Comparison of ENCODE assay signal across 21 mouse cellular contexts in the genomic region with DNA sequence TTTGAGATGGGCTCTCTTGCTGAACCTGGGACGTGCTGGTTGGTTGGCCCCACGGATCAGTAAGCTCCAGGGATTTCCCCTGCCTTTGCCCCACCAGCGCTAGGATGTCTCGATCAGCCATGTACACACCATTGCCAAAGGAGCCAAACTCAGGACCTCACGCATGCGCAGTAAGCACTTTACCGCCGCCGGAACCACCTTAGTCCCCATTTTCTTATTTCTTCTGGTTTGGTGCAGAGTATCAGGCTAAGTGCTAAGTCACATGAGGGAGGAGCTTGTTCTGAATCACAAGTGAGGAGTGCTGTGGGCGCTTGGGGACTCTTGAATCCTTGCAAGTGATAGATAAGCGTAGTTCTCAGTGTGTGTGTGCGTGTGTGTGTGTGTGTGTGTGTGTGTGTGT. TPM values are rescaled to one million over a fixed set of nuclear protein-coding genes. Genes with fewer than 3 reads are reported as not detected.
A peak's percentile ranks its signal among the peaks of the same experiment; 100 is the strongest.
DNase-seq lines count a peak whose midpoint lies in the region; ATAC-seq and TF ChIP-seq lines count a peak whose summit lies in the region.
"Had no signal": no experiment of that assay in that cellular context is flagged by ENCODE, and none has a peak within 500 bp of the region (broad histone marks: within the 10 kb centered on the region; RNA-seq: fewer than 3 reads in every experiment).

No protein-coding gene starts in this region.

- H3K27me3 ChIP-seq in heart, embryonic 10.5 days (ENCODE audit: insufficient read depth, poor library complexity, severe bottlenecking), result peaks cover 29% of the 10 kb centered on the region
- H3K27me3 ChIP-seq in ES-Bruce4 (ENCODE audit: control insufficient read depth, insufficient read depth, low read length, poor library complexity, severe bottlenecking), result no peaks in the 10 kb centered on the region
- peaks cover 12% of the 10 kb centered on the region for H3K27me3 ChIP-seq in hindbrain, embryonic 13.5 days
- H3K27me3 ChIP-seq: hindbrain, embryonic 15.5 days had no signal

- H3K9ac ChIP-seq in ES-Bruce4 (ENCODE audit: low read depth, poor library complexity, severe bottlenecking), result peak overlapping the region; percentile 17; the same call in 1 of the 2 replicates
- no peak overlapping the region for H3K9ac ChIP-seq in hindbrain, embryonic 13.5 days
- H3K9ac ChIP-seq: forebrain, embryonic 15.5 days; hindbrain, embryonic 15.5 days; kidney, embryonic 15.5 days; liver, postnatal 0 days had no signal

- peak; percentile 60; the same call in 1 of the 2 replicates for ATAC-seq in megakaryocyte-erythroid progenitor cell, adult 5-6 weeks (replicated peaks; ENCODE audit: low FRiP score, low TSS enrichment, poor library complexity, severe bottlenecking)
- ATAC-seq in hindbrain, embryonic 13.5 days (ENCODE audit: low FRiP score), result no peak
- ATAC-seq: forebrain, embryonic 15.5 days; intestine, embryonic 16.5 days; liver, postnatal 0 days had no signal

- H3K4me3 ChIP-seq in heart, embryonic 10.5 days, result no peak overlapping the region
- peak overlapping the region; percentile 17 for H3K4me3 ChIP-seq in ES-Bruce4 (ENCODE audit: low read depth, low read length)
- no peak overlapping the region for H3K4me3 ChIP-seq in hindbrain, embryonic 13.5 days
- H3K4me3 ChIP-seq: forebrain, embryonic 15.5 days; hindbrain, embryonic 15.5 days; kidney, embryonic 15.5 days; layer of hippocampus, adult 2 months; limb, embryonic 10.5 days; megakaryocyte, embryonic 14.5 days had no signal

- H3K36me3 ChIP-seq in heart, embryonic 10.5 days, result no peaks in the 10 kb centered on the region
- H3K36me3 ChIP-seq in ES-Bruce4 (ENCODE audit: control insufficient read depth, insufficient read depth, low read length, poor library complexity, severe bottlenecking), result no peaks in the 10 kb centered on the region
- no peaks in the 10 kb centered on the region for H3K36me3 ChIP-seq in hindbrain, embryonic 13.5 days
- H3K36me3 ChIP-seq: forebrain, embryonic 15.5 days; G1E; hindbrain, embryonic 15.5 days; kidney, embryonic 15.5 days; limb, embryonic 10.5 days had no signal

- TF ChIP-seq CTCF in ES-Bruce4 (IDR thresholded peaks at IDR 0.05; ENCODE audit: low read depth, low read length), result no peak

- no peaks in the 10 kb centered on the region for H3K9me3 ChIP-seq in heart, embryonic 10.5 days
- H3K9me3 ChIP-seq in ES-Bruce4 (replicated peaks; ENCODE audit: control insufficient read depth, insufficient read depth, low read length, poor library complexity, severe bottlenecking), result no peaks in the 10 kb centered on the region
- no peaks in the 10 kb centered on the region for H3K9me3 ChIP-seq in hindbrain, embryonic 13.5 days
- H3K9me3 ChIP-seq: forebrain, embryonic 15.5 days; hindbrain, embryonic 15.5 days; kidney, embryonic 15.5 days; limb, embryonic 10.5 days had no signal

- H3K27ac ChIP-seq in heart, embryonic 10.5 days, result no peak overlapping the region
- H3K27ac ChIP-seq in ES-Bruce4 (ENCODE audit: insufficient read depth, low read length), result 0 out of 2 replicates have a peak overlapping the region, but pooled peaks have one; percentile 14
- H3K27ac ChIP-seq in hindbrain, embryonic 13.5 days, result no peak overlapping the region
- H3K27ac ChIP-seq: forebrain, embryonic 15.5 days; hindbrain, embryonic 15.5 days; kidney, embryonic 15.5 days; limb, embryonic 10.5 days had no signal

- H3K4me1 ChIP-seq in heart, embryonic 10.5 days, result peaks cover 8% of the 10 kb centered on the region
- H3K4me1 ChIP-seq in ES-Bruce4 (ENCODE audit: control insufficient read depth, insufficient read depth, low read length), result peaks cover 6% of the 10 kb centered on the region
- peaks cover 13% of the 10 kb centered on the region for H3K4me1 ChIP-seq in hindbrain, embryonic 13.5 days (replicated peaks)

- peak; percentile 8 to 25 for DNase-seq in heart, adult 18-20 months
- no peak for DNase-seq in heart, embryonic 10.5 days (ENCODE audit: low spot score)
- DNase-seq in WW6 (ENCODE audit: low read depth, low spot score), result peak; percentile 45
- DNase-seq in cerebellum, adult 9-10 months, result no peak
- no peak for DNase-seq in adipocyte (ENCODE audit: low spot score)
- DNase-seq: B cell, adult 2 months; cerebellum, adult 11-12 months; cerebellum, postnatal 36 days; liver, postnatal 0 days; thymus, postnatal 14 days had no signal

- 71% methylated on average over 12 of the region's 12 CpGs for WGBS in heart, embryonic 10.5 days
- WGBS in hindbrain, embryonic 13.5 days, result 81% methylated on average over 12 of the region's 12 CpGs

- no peak overlapping the region for H3K4me2 ChIP-seq in hindbrain, embryonic 13.5 days
- H3K4me2 ChIP-seq: forebrain, embryonic 15.5 days; hindbrain, embryonic 15.5 days; kidney, embryonic 15.5 days had no signal

- no peak for TF ChIP-seq EP300 in ES-Bruce4 (IDR thresholded peaks at IDR 0.05; ENCODE audit: insufficient read depth, low read depth, low read length)

- TF ChIP-seq POLR2A in ES-Bruce4 (IDR thresholded peaks at IDR 0.05; ENCODE audit: insufficient read depth, low read length), result no peak

RNA-seq across cellular contexts. Expression of a gene that starts 31.2 kb away (rescaled TPM):
- total RNA-seq in heart, adult 18-20 months (2021), result 1 to 10 TPM; 3.4 to 4.3 TPM
- 0.11 and 0.26 TPM in 2 replicates for polyA plus RNA-seq in heart, embryonic 10.5 days (2016; fragmentation: Nextera tagmentation; extraction: Ambion mirVana)
- not detected in 2 replicates for polyA plus RNA-seq in ES-Bruce4 (2011; ENCODE audit: insufficient read depth, insufficient read length, low read depth, missing spikeins)
- total RNA-seq in megakaryocyte-erythroid progenitor cell, adult 5-6 weeks (2014; fragmentation: Nextera tagmentation), result 0.94 and 1.1 TPM in 2 replicates
- 0.14 TPM in 1 of 2 replicates, not detected in the other for total RNA-seq in megakaryocyte-erythroid progenitor cell, adult 5-6 weeks (2017)
- polyA plus RNA-seq in hindbrain, embryonic 13.5 days (2015; fragmentation: Nextera tagmentation; extraction: Ambion mirVana), result 0.13 and 0.14 TPM in 2 replicates
- polyA plus RNA-seq: G1E; limb, embryonic 10.5 days had no signal

RNA-seq across cellular contexts. Expression of a gene that starts 45.4 kb away (rescaled TPM):
- 100 to 1,000 TPM in 1 of 2 experiments, 10 to 100 TPM in 1; 99.7 to 125 TPM for total RNA-seq in heart, adult 18-20 months (2021)
- polyA plus RNA-seq in heart, embryonic 10.5 days (2016; fragmentation: Nextera tagmentation; extraction: Ambion mirVana), result 581 and 755 TPM in 2 replicates
- polyA plus RNA-seq in ES-Bruce4 (2011; ENCODE audit: insufficient read depth, insufficient read length, low read depth, missing spikeins), result 669 and 685 TPM in 2 replicates
- 542 and 563 TPM in 2 replicates for total RNA-seq in megakaryocyte-erythroid progenitor cell, adult 5-6 weeks (2014; fragmentation: Nextera tagmentation)
- total RNA-seq in megakaryocyte-erythroid progenitor cell, adult 5-6 weeks (2017), result 903 and 978 TPM in 2 replicates
- 416 and 421 TPM in 2 replicates for polyA plus RNA-seq in hindbrain, embryonic 13.5 days (2015; fragmentation: Nextera tagmentation; extraction: Ambion mirVana)

RNA-seq across cellular contexts. Expression of a gene that starts 56.9 kb away (rescaled TPM):
- total RNA-seq in heart, adult 18-20 months (2021), result 10 to 100 TPM; 10.5 to 13.4 TPM
- 19.8 and 23.9 TPM in 2 replicates for polyA plus RNA-seq in heart, embryonic 10.5 days (2016; fragmentation: Nextera tagmentation; extraction: Ambion mirVana)
- 19.8 and 25.9 TPM in 2 replicates for polyA plus RNA-seq in ES-Bruce4 (2011; ENCODE audit: insufficient read depth, insufficient read length, low read depth, missing spikeins)
- 126 and 134 TPM in 2 replicates for total RNA-seq in megakaryocyte-erythroid progenitor cell, adult 5-6 weeks (2014; fragmentation: Nextera tagmentation)
- total RNA-seq in megakaryocyte-erythroid progenitor cell, adult 5-6 weeks (2017), result 101 and 146 TPM in 2 replicates
- 18.0 and 21.1 TPM in 2 replicates for polyA plus RNA-seq in hindbrain, embryonic 13.5 days (2015; fragmentation: Nextera tagmentation; extraction: Ambion mirVana)

Comparison
In these comparisons a context has a peak if more than half of its experiments do, and no peak if none do; other contexts are left out.
1. DNase-seq: peak in heart, adult 18-20 months (2 of 2) and WW6 (single experiment); none in heart, embryonic 10.5 days (single experiment), cerebellum, adult 9-10 months (single experiment) and adipocyte (single experiment).